Mouse (Mus musculus) liver, embryonic 14.5 days (tissue): ENCODE results near the gene Jmjd1c. TPM values are rescaled to one million over a fixed set of nuclear protein-coding genes. Genes with fewer than 3 reads are reported as not detected.

Experiments used
- ATAC-seq: fragments of 200-750 bp; cut with Nextera tagmentation; 2 replicates; pipeline ENCODE4 v1.8.0; 2017; ENCODE audit warnings: moderate number of reproducible peaks, mild to moderate bottlenecking, moderate library complexity; ENCODE audit not compliant: insufficient read depth
- DNase-seq, 3 experiments: peaks; one replicate each; pipeline ENCODE4 v3.0.0-alpha.2; 2012 to 2013; ENCODE audit warnings: low read depth in 3 of 3, low spot score in 3 of 3
- H3K27ac ChIP-seq: fragments of 300-500 bp; sonication (generic); 2 replicates; pipeline ENCODE4 v1.5.1; 2014; ENCODE audit warnings: moderate library complexity, mild to moderate bottlenecking, control low read depth, inconsistent platforms
- H3K27me3 ChIP-seq: fragments of 300-500 bp; sonication (generic); 2 replicates; pipeline ENCODE4 v1.6.1; 2014; ENCODE audit warnings: mild to moderate bottlenecking, low read length, moderate library complexity; ENCODE audit not compliant: control insufficient read depth, insufficient read depth
- H3K36me3 ChIP-seq: fragments of 300-500 bp; sonication (generic); replicated peaks from 2 replicates; pipeline ENCODE4 v1.6.1; 2014; ENCODE audit warnings: low read depth; ENCODE audit not compliant: control insufficient read depth, insufficient read depth
- H3K4me1 ChIP-seq, 2 experiments: fragments of 200-500 bp in 1 of 2; fragments of 300-500 bp in 1 of 2; sonication (generic) in 1 of 2; replicated peaks; 2 replicates each; pipeline ENCODE4 v1.6.1; 2012 to 2014; ENCODE audit warnings: antibody characterized with exemption in 1 of 2, inconsistent platforms in 1 of 2, low read length in 1 of 2; ENCODE audit not compliant: control insufficient read depth in 2 of 2, insufficient read depth in 2 of 2
- H3K4me2 ChIP-seq: fragments of 300-500 bp; sonication (generic); 2 replicates; pipeline ENCODE4 v1.6.1; 2014; ENCODE audit warnings: low read depth, mild to moderate bottlenecking, control low read depth, moderate library complexity
- H3K4me3 ChIP-seq, 2 experiments: fragments of 200-500 bp in 1 of 2; fragments of 300-500 bp in 1 of 2; sonication (generic) in 1 of 2; 2 replicates each; pipeline ENCODE4 v1.5.1; 2012 to 2014; ENCODE audit warnings: low read depth in 2 of 2, low read length in 2 of 2, mild to moderate bottlenecking in 2 of 2, control low read depth in 1 of 2, inconsistent platforms in 1 of 2, moderate library complexity in 1 of 2; ENCODE audit not compliant: insufficient read depth in 1 of 2
- H3K9ac ChIP-seq: fragments of 300-500 bp; sonication (generic); replicated peaks from 2 replicates; pipeline ENCODE4 v1.6.1; 2014; ENCODE audit warnings: mild to moderate bottlenecking, control low read depth, moderate library complexity
- H3K9me3 ChIP-seq: fragments of 300-500 bp; sonication (generic); 2 replicates; pipeline ENCODE4 v1.6.1; 2016; ENCODE audit warnings: low read length, mixed read lengths; ENCODE audit not compliant: control insufficient read depth
- CTCF ChIP-seq: IDR thresholded peaks from 2 replicates; pipeline ENCODE4 v1.5.1; 2016; ENCODE audit warnings: antibody characterized with exemption, low read depth, control low read depth
- EP300 ChIP-seq: IDR thresholded peaks from 2 replicates; pipeline ENCODE4 v1.6.1; 2016; ENCODE audit warnings: antibody characterized with exemption, low read depth
- WGBS: fragments of 180-500 bp; shearing (Covaris S2); extraction: QIAGEN DNeasy Blood & Tissue Kit; methylation state at CpG from one replicate; pipeline ENCODE4 v1.1.7; 2014; ENCODE audit not compliant: insufficient replicate concordance; 5-methylcytosine and 5-hydroxymethylcytosine counted together
- polyA plus RNA-seq, 2 experiments: library from polyadenylated mRNA; depleted of rRNA in 1 of 2; stranded (reverse) in 1 of 2; unstranded in 1 of 2; fragments of >200 nt; fragmentation: Nextera tagmentation in 1 of 2; extraction: Ambion mirVana in 1 of 2; gene quantifications; 2 replicates each; pipeline versions ENCODE4 v1.2.1 to v1.2.3; 2012 to 2014

Jmjd1c gene
- polyA plus RNA-seq, 2 experiments, result 6.5 to 8.7 TPM

GRCm38 (mm10) chr10:67226543-67226942 is 130.6 kb downstream of the Jmjd1c start:
- ATAC-seq, result no peak
- Histone ChIP-seq H3K4me2 (no peak overlapping the region), H3K27ac (no peak overlapping the region), H3K36me3 (peaks cover 25% of the 10 kb centered on the region), H3K9me3 (no peaks in the 10 kb centered on the region), H3K27me3 (no peaks in the 10 kb centered on the region), H3K9ac (no peak overlapping the region), H3K4me1 (no peaks in the 10 kb centered on the region), H3K4me3 (no peak overlapping the region)
- TF ChIP-seq EP300, result no peak
- no peak for TF ChIP-seq CTCF
- no peak for DNase-seq
- WGBS, result 83% methylated on average over 14 of the region's 14 CpGs

- 66% methylated on average over 6 of the region's 6 CpGs for WGBS
Observed at GRCm38 (mm10) chr10:67230439-67230838, 134.5 kb downstream of the Jmjd1c start.

DNA sequence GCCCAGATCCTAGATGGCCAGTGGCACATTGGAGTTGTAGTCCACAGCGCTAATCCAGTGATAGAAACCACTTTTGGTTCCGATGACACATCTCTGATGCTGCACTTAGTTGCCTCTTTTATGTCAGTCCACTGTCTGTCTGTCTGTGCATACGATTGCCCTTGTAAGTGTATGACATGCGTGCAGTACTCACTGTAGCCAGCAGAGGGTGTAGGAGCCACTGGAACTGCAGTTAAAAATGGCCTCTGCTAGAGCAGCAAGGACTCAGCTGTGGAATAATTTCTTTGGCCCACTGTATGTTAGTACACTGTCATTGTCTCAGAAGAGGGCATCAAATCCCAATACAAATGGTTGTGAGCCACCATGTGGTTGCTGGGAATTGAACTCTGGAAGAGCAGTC is 151.2 kb downstream of the Jmjd1c start:
- Histone ChIP-seq H3K4me1 (no peaks in the 10 kb centered on the region), H3K9ac (no peak overlapping the region), H3K4me3 (no peak overlapping the region), H3K27me3 (no peaks in the 10 kb centered on the region), H3K27ac (no peak overlapping the region), H3K9me3 (no peaks in the 10 kb centered on the region), H3K36me3 (peaks cover 19% of the 10 kb centered on the region), H3K4me2 (no peak overlapping the region)
- DNase-seq (peak; percentile 26 to 32 (median 30)), ATAC-seq (no peak)
- WGBS, result 73% methylated on average over 4 of the region's 4 CpGs
- no peak for TF ChIP-seq EP300
- peak; percentile 88 for TF ChIP-seq CTCF

More at GRCm38 (mm10) chr10:67230439-67230838, 134.5 kb downstream of the Jmjd1c start:
- peaks cover 24% of the 10 kb centered on the region for H3K36me3 ChIP-seq
- H3K9ac ChIP-seq, result no peak overlapping the region
- no peak overlapping the region for H3K4me3 ChIP-seq
- TF ChIP-seq EP300 (no peak), CTCF (no peak)
- no peaks in the 10 kb centered on the region for H3K9me3 ChIP-seq
- H3K27ac ChIP-seq, result no peak overlapping the region
- no peak for DNase-seq
- H3K4me2 ChIP-seq, result no peak overlapping the region
- no peaks in the 10 kb centered on the region for H3K4me1 ChIP-seq
- ATAC-seq, result no peak
- no peaks in the 10 kb centered on the region for H3K27me3 ChIP-seq

DNA sequence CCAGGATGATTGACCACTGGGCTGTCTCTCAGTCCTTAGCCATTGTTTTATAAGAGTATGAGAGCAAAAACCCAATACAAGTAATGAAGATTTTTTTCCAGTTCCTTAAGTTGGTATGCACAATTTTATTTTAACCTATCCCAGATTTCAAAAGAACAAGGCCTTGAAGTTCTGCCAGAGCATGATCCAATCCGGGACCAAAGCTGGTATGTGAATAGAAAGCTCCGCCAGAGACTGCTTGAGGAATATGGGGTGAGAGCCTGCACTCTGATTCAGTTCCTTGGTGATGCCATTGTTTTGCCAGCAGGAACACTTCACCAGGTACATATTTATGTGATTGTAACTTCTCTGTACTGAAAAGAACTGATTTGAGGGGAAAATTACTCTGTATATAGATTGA is 153.6 kb downstream of the Jmjd1c start:
- Histone ChIP-seq H3K4me3 (no peak overlapping the region), H3K27me3 (no peaks in the 10 kb centered on the region), H3K9ac (no peak overlapping the region), H3K4me2 (no peak overlapping the region), H3K27ac (no peak overlapping the region), H3K9me3 (no peaks in the 10 kb centered on the region), H3K4me1 (no peaks in the 10 kb centered on the region), H3K36me3 (peaks cover 19% of the 10 kb centered on the region)
- 80% methylated on average over 2 of the region's 2 CpGs for WGBS
- no peak for DNase-seq
- no peak for TF ChIP-seq CTCF
- TF ChIP-seq EP300, result no peak
- ATAC-seq, result no peak

DNA sequence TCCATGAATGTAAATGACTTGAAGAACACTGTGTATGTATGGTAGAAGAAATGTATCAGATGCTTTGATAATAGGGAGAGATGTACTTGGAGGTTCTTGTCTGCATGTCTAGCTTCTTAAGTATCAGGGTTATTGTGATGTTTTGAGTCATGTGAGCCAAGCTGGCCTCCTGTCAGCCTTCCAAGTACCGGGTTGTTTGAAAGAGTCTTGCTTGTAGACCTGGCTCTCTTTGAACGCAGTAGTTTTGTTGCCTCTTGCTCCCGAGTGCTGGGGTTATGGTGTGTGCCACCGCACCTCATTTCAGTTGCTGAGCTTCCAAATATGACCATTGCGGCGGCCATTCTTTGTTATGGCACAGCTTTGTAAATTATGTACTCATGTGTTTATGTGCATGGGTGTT is 154.9 kb downstream of the Jmjd1c start:
- Histone ChIP-seq H3K9me3 (no peaks in the 10 kb centered on the region), H3K4me2 (no peak overlapping the region), H3K27ac (no peak overlapping the region), H3K27me3 (no peaks in the 10 kb centered on the region), H3K4me3 (no peak overlapping the region), H3K9ac (no peak overlapping the region), H3K36me3 (peaks cover 17% of the 10 kb centered on the region), H3K4me1 (no peaks in the 10 kb centered on the region)
- 91% methylated on average over 6 of the region's 6 CpGs for WGBS
- DNase-seq (no peak), ATAC-seq (no peak)
- TF ChIP-seq EP300 (no peak), CTCF (no peak)
